Mouse (Mus musculus): Measurements from ENCODE around the gene Hdac4. TPM values are rescaled to one million over a fixed set of nuclear protein-coding genes. Genes with fewer than 3 reads are reported as not detected.
A peak's percentile ranks its signal among the peaks of the same experiment; 100 is the strongest.

The Hdac4 gene
- polyA plus RNA-seq, 1 experiment from 2014 or later = 21.2 TPM

GRCm38 (mm10) chr1:91964486-91965335 lies 230.8 kb downstream of the Hdac4 start:
- Histone ChIP-seq H3K27ac (ENCODE audit: low read depth, low read length) (no peak overlapping the region), H3K9ac (ENCODE audit: low read depth, low read length) (no peak overlapping the region), H3K4me3 (ENCODE audit: low read depth, low read length) (no peak overlapping the region), H3K36me3 (ENCODE audit: control insufficient read depth, insufficient read depth, low read length) (peaks cover 3% of the 10 kb centered on the region; the same call in 1 of the 2 replicates), H3K9me3 (ENCODE audit: control insufficient read depth, low read length) (no peaks in the 10 kb centered on the region), H3K4me1 (replicated peaks; ENCODE audit: control insufficient read depth, insufficient read depth, low read length) (no peaks in the 10 kb centered on the region), H3K4me2 (replicated peaks; ENCODE audit: low read depth, low read length) (no peak overlapping the region), H3K27me3 (ENCODE audit: control insufficient read depth, insufficient read depth, low read length) (no peaks in the 10 kb centered on the region)
- DNase-seq (ENCODE audit: low spot score) = no peak
- no peak for ATAC-seq (ENCODE audit: low FRiP score)
- 74% methylated on average over 9 of the region's 9 CpGs for WGBS

GRCm38 (mm10) chr1:91962256-91962655 lies 233.2 kb downstream of the Hdac4 start:
- DNase-seq (ENCODE audit: low spot score) = peak; percentile 75
- Histone ChIP-seq H3K4me1 (replicated peaks; ENCODE audit: control insufficient read depth, insufficient read depth, low read length) (no peaks in the 10 kb centered on the region), H3K27ac (ENCODE audit: low read depth, low read length) (no peak overlapping the region), H3K4me2 (replicated peaks; ENCODE audit: low read depth, low read length) (no peak overlapping the region), H3K4me3 (ENCODE audit: low read depth, low read length) (no peak overlapping the region), H3K9me3 (ENCODE audit: control insufficient read depth, low read length) (no peaks in the 10 kb centered on the region), H3K36me3 (ENCODE audit: control insufficient read depth, insufficient read depth, low read length) (peaks cover 3% of the 10 kb centered on the region; the same call in 1 of the 2 replicates), H3K27me3 (ENCODE audit: control insufficient read depth, insufficient read depth, low read length) (no peaks in the 10 kb centered on the region), H3K9ac (ENCODE audit: low read depth, low read length) (no peak overlapping the region)
- peak; percentile 63 for ATAC-seq (ENCODE audit: low FRiP score)
- WGBS = 41% methylated on average over 1 of the region's 1 CpGs

- Histone ChIP-seq H3K4me1 (replicated peaks; ENCODE audit: control insufficient read depth, insufficient read depth, low read length) (no peaks in the 10 kb centered on the region), H3K36me3 (ENCODE audit: control insufficient read depth, insufficient read depth, low read length) (0 out of 2 replicates have a peak, but pooled peaks cover 3% of the 10 kb centered on the region), H3K4me3 (ENCODE audit: low read depth, low read length) (no peak overlapping the region), H3K27me3 (ENCODE audit: control insufficient read depth, insufficient read depth, low read length) (no peaks in the 10 kb centered on the region), H3K9ac (ENCODE audit: low read depth, low read length) (no peak overlapping the region), H3K9me3 (ENCODE audit: control insufficient read depth, low read length) (no peaks in the 10 kb centered on the region), H3K27ac (ENCODE audit: low read depth, low read length) (no peak overlapping the region), H3K4me2 (replicated peaks; ENCODE audit: low read depth, low read length) (no peak overlapping the region)
- DNase-seq (ENCODE audit: low spot score) = no peak
- ATAC-seq (ENCODE audit: low FRiP score) = no peak
- 76% methylated on average over 8 of the region's 8 CpGs for WGBS
Observed at GRCm38 (mm10) chr1:91961231-91961630, 234.3 kb downstream of the Hdac4 start.

- Histone ChIP-seq H3K36me3 (ENCODE audit: control insufficient read depth, insufficient read depth, low read length) (0 out of 2 replicates have a peak, but pooled peaks cover 3% of the 10 kb centered on the region), H3K4me2 (replicated peaks; ENCODE audit: low read depth, low read length) (no peak overlapping the region), H3K27me3 (ENCODE audit: control insufficient read depth, insufficient read depth, low read length) (no peaks in the 10 kb centered on the region), H3K4me1 (replicated peaks; ENCODE audit: control insufficient read depth, insufficient read depth, low read length) (no peaks in the 10 kb centered on the region), H3K9ac (ENCODE audit: low read depth, low read length) (no peak overlapping the region), H3K9me3 (ENCODE audit: control insufficient read depth, low read length) (no peaks in the 10 kb centered on the region), H3K4me3 (ENCODE audit: low read depth, low read length) (no peak overlapping the region), H3K27ac (ENCODE audit: low read depth, low read length) (no peak overlapping the region)
- 93% methylated on average over 3 of the region's 3 CpGs for WGBS
- no peak for DNase-seq (ENCODE audit: low spot score)
- no peak for ATAC-seq (ENCODE audit: low FRiP score)
Observed at GRCm38 (mm10) chr1:91959891-91960290, 235.6 kb downstream of the Hdac4 start.

GRCm38 (mm10) chr1:91959044-91959443 lies 236.5 kb downstream of the Hdac4 start:
- no peaks in the 10 kb centered on the region for H3K4me1 ChIP-seq (replicated peaks; ENCODE audit: control insufficient read depth, insufficient read depth, low read length)
- H3K9ac ChIP-seq (ENCODE audit: low read depth, low read length) = no peak overlapping the region
- H3K9me3 ChIP-seq (ENCODE audit: control insufficient read depth, low read length) = no peaks in the 10 kb centered on the region
- WGBS = 90% methylated on average over 5 of the region's 5 CpGs
- H3K36me3 ChIP-seq (ENCODE audit: control insufficient read depth, insufficient read depth, low read length) = 0 out of 2 replicates have a peak, but pooled peaks cover 3% of the 10 kb centered on the region
- no peak overlapping the region for H3K4me3 ChIP-seq (ENCODE audit: low read depth, low read length)
- DNase-seq (ENCODE audit: low spot score) (no peak), ATAC-seq (ENCODE audit: low FRiP score) (no peak)
- H3K27me3 ChIP-seq (ENCODE audit: control insufficient read depth, insufficient read depth, low read length) = no peaks in the 10 kb centered on the region
- no peak overlapping the region for H3K27ac ChIP-seq (ENCODE audit: low read depth, low read length)
- H3K4me2 ChIP-seq (replicated peaks; ENCODE audit: low read depth, low read length) = no peak overlapping the region

GRCm38 (mm10) chr1:91956229-91956628 lies 239.3 kb downstream of the Hdac4 start:
- Histone ChIP-seq H3K9me3 (ENCODE audit: control insufficient read depth, low read length) (no peaks in the 10 kb centered on the region), H3K27ac (ENCODE audit: low read depth, low read length) (no peak overlapping the region), H3K4me1 (replicated peaks; ENCODE audit: control insufficient read depth, insufficient read depth, low read length) (no peaks in the 10 kb centered on the region), H3K27me3 (ENCODE audit: control insufficient read depth, insufficient read depth, low read length) (no peaks in the 10 kb centered on the region), H3K4me3 (ENCODE audit: low read depth, low read length) (no peak overlapping the region), H3K9ac (ENCODE audit: low read depth, low read length) (no peak overlapping the region), H3K4me2 (replicated peaks; ENCODE audit: low read depth, low read length) (no peak overlapping the region), H3K36me3 (ENCODE audit: control insufficient read depth, insufficient read depth, low read length) (0 out of 2 replicates have a peak, but pooled peaks cover 1% of the 10 kb centered on the region)
- ATAC-seq (ENCODE audit: low FRiP score) = no peak
- 81% methylated on average over 4 of the region's 4 CpGs for WGBS
- DNase-seq (ENCODE audit: low spot score) = no peak

- no peak for ATAC-seq (ENCODE audit: low FRiP score)
Observed at GRCm38 (mm10) chr1:91954954-91955353, 240.5 kb downstream of the Hdac4 start.

GRCm38 (mm10) chr1:91952912-91953311 lies 242.6 kb downstream of the Hdac4 start:
- H3K4me1 ChIP-seq (replicated peaks; ENCODE audit: control insufficient read depth, insufficient read depth, low read length) = no peaks in the 10 kb centered on the region
- H3K4me2 ChIP-seq (replicated peaks; ENCODE audit: low read depth, low read length) = no peak overlapping the region
- H3K27me3 ChIP-seq (ENCODE audit: control insufficient read depth, insufficient read depth, low read length) = no peaks in the 10 kb centered on the region
- ATAC-seq (ENCODE audit: low FRiP score) (no peak), DNase-seq (ENCODE audit: low spot score) (no peak)
- WGBS = 82% methylated on average over 6 of the region's 6 CpGs
- no peak overlapping the region for H3K27ac ChIP-seq (ENCODE audit: low read depth, low read length)
- no peak overlapping the region for H3K9ac ChIP-seq (ENCODE audit: low read depth, low read length)
- H3K9me3 ChIP-seq (ENCODE audit: control insufficient read depth, low read length) = no peaks in the 10 kb centered on the region
- no peak overlapping the region for H3K4me3 ChIP-seq (ENCODE audit: low read depth, low read length)
- no peaks in the 10 kb centered on the region for H3K36me3 ChIP-seq (ENCODE audit: control insufficient read depth, insufficient read depth, low read length)

More at GRCm38 (mm10) chr1:91954954-91955353, 240.5 kb downstream of the Hdac4 start:
- DNase-seq (ENCODE audit: low spot score) = no peak
- WGBS = 96% methylated on average over 5 of the region's 5 CpGs
- no peak overlapping the region for H3K4me3 ChIP-seq (ENCODE audit: low read depth, low read length)
- H3K27me3 ChIP-seq (ENCODE audit: control insufficient read depth, insufficient read depth, low read length) = no peaks in the 10 kb centered on the region
- no peak overlapping the region for H3K9ac ChIP-seq (ENCODE audit: low read depth, low read length)
- H3K4me2 ChIP-seq (replicated peaks; ENCODE audit: low read depth, low read length) = no peak overlapping the region
- no peaks in the 10 kb centered on the region for H3K36me3 ChIP-seq (ENCODE audit: control insufficient read depth, insufficient read depth, low read length)
- H3K4me1 ChIP-seq (replicated peaks; ENCODE audit: control insufficient read depth, insufficient read depth, low read length) = no peaks in the 10 kb centered on the region
- H3K27ac ChIP-seq (ENCODE audit: low read depth, low read length) = no peak overlapping the region
- H3K9me3 ChIP-seq (ENCODE audit: control insufficient read depth, low read length) = no peaks in the 10 kb centered on the region

- Histone ChIP-seq H3K27me3 (ENCODE audit: control insufficient read depth, insufficient read depth, low read length) (no peaks in the 10 kb centered on the region), H3K4me3 (ENCODE audit: low read depth, low read length) (no peak overlapping the region), H3K27ac (ENCODE audit: low read depth, low read length) (no peak overlapping the region), H3K4me2 (replicated peaks; ENCODE audit: low read depth, low read length) (no peak overlapping the region), H3K9me3 (ENCODE audit: control insufficient read depth, low read length) (no peaks in the 10 kb centered on the region), H3K36me3 (ENCODE audit: control insufficient read depth, insufficient read depth, low read length) (0 out of 2 replicates have a peak, but pooled peaks cover 3% of the 10 kb centered on the region), H3K9ac (ENCODE audit: low read depth, low read length) (no peak overlapping the region), H3K4me1 (replicated peaks; ENCODE audit: control insufficient read depth, insufficient read depth, low read length) (no peaks in the 10 kb centered on the region)
- DNase-seq (ENCODE audit: low spot score) = no peak
- no peak for ATAC-seq (ENCODE audit: low FRiP score)
- WGBS = 94% methylated on average over 7 of the region's 7 CpGs
Observed at GRCm38 (mm10) chr1:91947441-91947840, 248.1 kb downstream of the Hdac4 start.

Data from hindbrain, embryonic 11.5 days (tissue).